Mouse (Mus musculus): ENCODE data around the gene Cadps2.

- TF ChIP-seq RCOR1 (conservative IDR thresholded peaks at IDR 0.05; ENCODE audit: low read depth, low read length) = no peak
- TF ChIP-seq EP300 (IDR thresholded peaks at IDR 0.05; ENCODE audit: low read length) = no peak
- no peak for TF ChIP-seq CTCF (conservative IDR thresholded peaks at IDR 0.05 in 1 of 2, IDR thresholded peaks at IDR 0.05 in 1 of 2; ENCODE audit: low read depth in 2 of 2, low read length in 2 of 2)
- TF ChIP-seq MXI1 (IDR thresholded peaks at IDR 0.05; ENCODE audit: low read depth, low read length) = no peak
- TF ChIP-seq ZMIZ1 (IDR thresholded peaks at IDR 0.05; ENCODE audit: low read depth, low read length) = no peak
- TF ChIP-seq HCFC1 (IDR thresholded peaks at IDR 0.05; ENCODE audit: low read depth, low read length) = no peak
- no peak for TF ChIP-seq TCF12 (IDR thresholded peaks at IDR 0.05; ENCODE audit: low read depth, low read length)
- TF ChIP-seq UBTF (IDR thresholded peaks at IDR 0.05; ENCODE audit: low read depth, low read length) = no peak
- no peak for TF ChIP-seq POLR2A (IDR thresholded peaks at IDR 0.05; ENCODE audit: low read depth, low read length)
- TF ChIP-seq CHD1 (IDR thresholded peaks at IDR 0.05; ENCODE audit: low read depth, low read length) = no peak
- TF ChIP-seq MAZ (IDR thresholded peaks at IDR 0.05; ENCODE audit: low read depth, low read length) = no peak
- no peak for TF ChIP-seq ZNF384 (IDR thresholded peaks at IDR 0.05; ENCODE audit: low read depth, low read length)
- TF ChIP-seq ELF1 (IDR thresholded peaks at IDR 0.05; ENCODE audit: low read depth, low read length) = no peak
Observed at GRCm38 (mm10) chr6:23246061-23246789, 593.0 kb downstream of the Cadps2 start.

Measured in CH12.LX (cell line).